Mouse (Mus musculus) 3134 (cell line): ENCODE results near the gene Esyt2.

ENCODE experiments used
- DNase-seq: peaks from one replicate; pipeline ENCODE4 v3.0.0-alpha.2; 2011; ENCODE audit warnings: low spot score; ENCODE audit not compliant: insufficient read length; ENCODE audit errors: extremely low read depth

Gene Esyt2

GRCm38 (mm10) chr12:116435232-116435631 lies 154.2 kb downstream of the Esyt2 start:
- no peak for DNase-seq

GRCm38 (mm10) chr12:116436125-116436524 lies 155.1 kb downstream of the Esyt2 start:
- DNase-seq = no peak

- no peak for DNase-seq
Observed at GRCm38 (mm10) chr12:116438591-116438990, 157.6 kb downstream of the Esyt2 start.
